Mouse (Mus musculus) adrenal gland, postnatal 36 days (tissue): ENCODE data around the gene Bricd5. TPM values are rescaled to one million over a fixed set of nuclear protein-coding genes. Genes with fewer than 3 reads are reported as not detected.

Experiments used
- total RNA-seq, 2 experiments: library from RNA; stranded (reverse); gene quantifications; 2 replicates each; pipeline ENCODE4 v1.2.3; 2021

Bricd5 gene
- total RNA-seq, 2 experiments from 2014 or later: 0.30 to 0.46 TPM

Other genes starting within 250 kb of the Bricd5 start
- gene Ccnf, start 222.4 kb upstream of the Bricd5 start, total RNA-seq: 1 to 10 TPM; 3.3 to 4.8 TPM
- under 1 TPM in 1 of 2 experiments, not detected in 1; 0.07 TPM for gene Abca17, start 122.8 kb upstream of the Bricd5 start, total RNA-seq
- gene Abca3, start 121.9 kb upstream of the Bricd5 start, total RNA-seq: 10 to 100 TPM; 19.8 to 24.4 TPM
- 10 to 100 TPM; 65.7 to 78.7 TPM for gene Rnps1, start 59.3 kb upstream of the Bricd5 start, total RNA-seq
- gene Eci1, start 47.2 kb upstream of the Bricd5 start, total RNA-seq: 100 to 1,000 TPM; 228 to 310 TPM
- 1 to 10 TPM; 2.1 to 4.3 TPM for gene Dnase1l2, start 30.8 kb upstream of the Bricd5 start, total RNA-seq
- gene E4f1, start 3.6 kb upstream of the Bricd5 start, total RNA-seq: 10 to 100 TPM; 16.8 to 20.2 TPM
- 10 to 100 TPM; 85.9 to 94.4 TPM for gene Pgp, start 3.5 kb upstream of the Bricd5 start, total RNA-seq
- 10 to 100 TPM; 22.8 to 24.3 TPM for gene Mlst8, start 5.2 kb downstream of the Bricd5 start, total RNA-seq
- gene Caskin1, start 14.7 kb downstream of the Bricd5 start, total RNA-seq: 10 to 100 TPM; 14.7 to 25.7 TPM
- gene Traf7, start 54.1 kb downstream of the Bricd5 start, total RNA-seq: 100 to 1,000 TPM in 1 of 2 experiments, 10 to 100 TPM in 1; 94.7 to 118 TPM
- gene Rab26, start 60.3 kb downstream of the Bricd5 start, total RNA-seq: 1 to 10 TPM in 1 of 2 experiments, under 1 TPM in 1; 0.70 to 1.3 TPM
- 10 to 100 TPM; 46.9 to 49.1 TPM for gene Pkd1, start 76.0 kb downstream of the Bricd5 start, total RNA-seq
- 100 to 1,000 TPM in 1 of 2 experiments, 10 to 100 TPM in 1; 79.2 to 103 TPM for gene Tsc2, start 158.7 kb downstream of the Bricd5 start, total RNA-seq
- 1 to 10 TPM; 7.8 TPM for gene Nthl1, start 158.8 kb downstream of the Bricd5 start, total RNA-seq
- 10 to 100 TPM; 48.0 to 88.5 TPM for gene Slc9a3r2, start 176.4 kb downstream of the Bricd5 start, total RNA-seq
- not detected for gene Npw, start 184.6 kb downstream of the Bricd5 start, total RNA-seq
- gene Zfp598, start 195.8 kb downstream of the Bricd5 start, total RNA-seq: 10 to 100 TPM; 47.5 to 51.1 TPM
- 1 to 10 TPM; 1.7 to 2.0 TPM for gene Syngr3, start 216.1 kb downstream of the Bricd5 start, total RNA-seq
- 10 to 100 TPM; 34.5 to 42.0 TPM for gene Gfer, start 222.3 kb downstream of the Bricd5 start, total RNA-seq
- gene Noxo1, start 222.3 kb downstream of the Bricd5 start, total RNA-seq: 1 to 10 TPM; 4.5 to 6.1 TPM
- gene Tbl3, start 233.8 kb downstream of the Bricd5 start, total RNA-seq: 10 to 100 TPM; 36.0 to 38.5 TPM
- not detected for gene Rnf151, start 244.2 kb downstream of the Bricd5 start, total RNA-seq
- gene Rps2, start 244.2 kb downstream of the Bricd5 start, total RNA-seq: 100 to 1,000 TPM; 720 to 747 TPM